Mouse (Mus musculus) erythroblast, embryonic 14.5 days (primary cell): ENCODE measurements around the gene Znhit2.

Source experiments
- GATA1 ChIP-seq: IDR thresholded peaks from 2 replicates; pipeline ENCODE4 v1.6.1; 2012; ENCODE audit warnings: low read length, inconsistent platforms, mixed read lengths
- TAL1 ChIP-seq: IDR thresholded peaks from 3 replicates; pipeline ENCODE4 v1.6.1; 2012; ENCODE audit warnings: low read length, inconsistent platforms, mixed read lengths

GRCm38 (mm10) chr19:6097847-6098246 is 36.9 kb downstream of the Znhit2 start:
- TF ChIP-seq TAL1 (no peak), GATA1 (no peak)
